Mouse (Mus musculus) CH12F3 (cell line): ENCODE measurements around the gene Tex45.

ENCODE experiments used
- in situ Hi-C: fragments of 300-500 bp; cut with MboI; formaldehyde crosslinking; loops from 2 replicates; pipeline ENCODE4 v1.14.3; 2020; ENCODE audit warnings: low sequenced_read_pairs

Tex45 gene

DNA sequence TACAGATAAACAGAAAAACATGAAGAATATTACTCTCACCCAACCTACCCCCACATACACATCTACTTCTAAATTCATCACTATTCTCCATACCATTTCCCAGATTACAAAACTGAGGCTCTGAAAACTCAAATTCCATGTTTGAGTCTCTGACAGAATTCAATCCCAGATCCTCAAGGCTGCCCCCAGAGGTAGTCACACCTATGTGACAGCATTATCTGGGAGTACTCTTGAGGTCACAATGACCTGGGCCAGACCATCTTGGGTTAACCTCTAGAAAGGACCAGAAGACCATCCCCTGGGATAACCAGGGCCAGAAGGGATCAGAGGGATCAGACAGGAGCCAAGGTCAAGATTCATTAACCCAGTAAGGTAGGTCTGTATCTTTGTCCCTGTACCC, at the start of gene Tex45:
TSS of gene Tex45 (plus strand) at position 301 of the 400 bp plus-strand sequence.
- in situ Hi-C loops: no loop called here

DNA sequence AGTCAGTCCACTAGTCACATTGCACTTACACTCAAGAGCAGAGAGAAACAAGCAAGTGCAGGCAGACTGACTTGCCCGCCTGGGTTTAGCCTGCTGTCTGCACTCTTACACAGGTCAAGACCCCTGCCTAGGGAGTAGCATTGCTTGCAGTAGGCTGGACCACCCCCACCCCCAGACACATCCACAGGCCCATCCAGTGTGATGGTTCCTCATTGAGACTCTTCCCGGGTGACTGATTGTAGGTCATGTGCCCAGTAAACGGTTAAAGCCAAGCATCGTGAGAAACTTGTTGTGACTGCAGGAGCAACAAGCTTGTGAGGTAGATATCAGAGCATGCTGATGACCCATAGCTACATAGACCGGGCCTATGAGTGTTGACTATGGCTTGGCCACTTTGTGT, 49.2 kb upstream of the Tex45 start:
- in situ Hi-C loops: no loop called here

DNA sequence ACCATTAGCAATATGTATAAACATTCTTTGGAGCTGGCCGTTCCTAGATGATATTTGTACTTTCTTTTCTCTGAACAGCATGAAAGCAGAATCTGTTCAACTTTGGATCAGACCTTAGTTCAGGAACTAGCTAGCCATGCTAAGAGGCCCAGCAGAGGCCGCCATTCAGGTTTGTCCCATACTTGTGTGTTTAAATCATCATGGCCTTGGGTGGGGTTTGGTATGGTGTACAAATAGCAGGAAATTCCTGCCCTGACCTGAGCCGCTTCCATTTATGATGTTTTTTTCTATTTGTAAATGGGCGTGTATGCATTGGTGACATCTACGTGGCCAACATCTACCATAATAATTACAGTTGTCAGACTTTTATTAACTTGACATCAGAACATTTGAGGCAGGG, 45.4 kb upstream of the Tex45 start:
- in situ Hi-C loops: no loop called here

DNA sequence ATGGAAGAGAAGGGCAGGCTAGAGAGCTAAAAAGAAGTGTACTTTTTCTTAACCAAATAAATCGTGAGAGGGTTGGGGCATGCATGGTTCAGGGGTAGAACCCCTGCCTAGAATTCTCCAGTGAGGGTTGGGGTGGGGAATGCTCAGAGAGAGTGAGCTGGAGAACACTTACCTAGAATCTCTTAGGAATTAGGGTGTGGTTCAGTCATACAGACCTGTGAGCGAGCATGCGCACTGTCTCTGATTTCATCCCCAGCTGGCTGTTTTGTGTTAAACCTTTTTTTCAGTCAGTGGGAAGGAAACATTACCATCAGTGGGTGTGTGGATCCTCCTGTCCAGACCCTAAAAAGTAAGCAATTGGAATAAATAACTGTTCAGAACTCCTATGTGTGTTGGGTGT, 44.5 kb upstream of the Tex45 start:
- in situ Hi-C loops: no loop called here

DNA sequence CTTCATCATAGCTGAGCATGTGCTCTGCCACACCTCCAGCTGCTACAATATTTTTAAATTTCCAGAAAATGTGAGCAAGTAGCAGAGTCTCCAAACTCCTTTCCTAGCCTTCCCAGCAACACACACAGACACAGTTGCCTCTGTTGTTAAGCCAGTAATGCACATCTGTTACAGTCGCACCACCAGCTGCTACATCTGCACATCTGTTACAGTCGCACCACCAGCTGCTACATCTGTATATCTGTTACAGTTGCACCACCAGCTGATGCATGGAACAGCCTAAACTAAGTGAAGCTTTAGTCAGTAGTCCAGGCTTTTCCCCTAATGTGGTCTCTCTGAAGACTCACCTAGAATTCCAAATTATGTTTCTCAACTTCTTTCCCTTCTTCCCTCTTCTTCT, 42.2 kb upstream of the Tex45 start:
- in situ Hi-C loops: no loop called here

DNA sequence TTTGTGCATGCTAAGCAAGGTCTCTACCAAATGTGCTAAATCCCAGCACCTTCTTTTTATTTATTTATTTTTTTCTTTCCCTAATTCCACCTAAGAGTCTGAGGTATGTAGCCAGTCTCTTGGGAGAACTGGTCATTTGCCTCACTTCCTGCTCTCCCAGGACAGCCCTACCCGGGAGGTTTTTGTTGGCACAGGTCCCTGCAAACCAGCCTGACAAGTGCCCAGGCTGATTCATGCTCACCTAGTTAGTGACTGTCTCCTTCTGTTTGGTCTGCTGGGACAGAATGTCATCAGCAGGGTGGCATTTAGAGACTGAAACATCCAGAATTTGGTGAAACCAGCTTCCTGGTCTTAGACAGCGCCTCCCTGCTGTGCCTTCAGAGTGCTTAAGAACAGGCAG, 40.7 kb upstream of the Tex45 start:
- in situ Hi-C loops: no loop called here

DNA sequence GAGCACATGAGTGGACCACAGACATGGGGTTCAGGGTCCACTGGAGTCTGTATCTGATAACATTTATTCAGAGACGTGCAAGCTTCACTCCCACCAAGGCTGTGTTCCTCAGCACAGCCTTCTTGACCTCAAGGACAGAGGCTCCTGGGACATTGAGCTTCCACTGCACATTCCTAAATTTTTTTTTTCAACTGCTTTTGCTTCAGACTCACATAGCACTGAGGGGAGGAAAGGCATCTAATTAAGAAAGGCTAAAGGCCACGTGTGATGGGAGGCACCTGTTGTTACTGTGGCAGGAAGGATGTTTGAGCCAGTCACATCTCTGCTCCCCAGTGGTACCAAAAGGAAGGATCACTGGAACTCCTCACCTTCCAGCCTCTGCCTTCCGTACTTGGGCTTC, 39.5 kb upstream of the Tex45 start:
- in situ Hi-C loops: no loop called here

DNA sequence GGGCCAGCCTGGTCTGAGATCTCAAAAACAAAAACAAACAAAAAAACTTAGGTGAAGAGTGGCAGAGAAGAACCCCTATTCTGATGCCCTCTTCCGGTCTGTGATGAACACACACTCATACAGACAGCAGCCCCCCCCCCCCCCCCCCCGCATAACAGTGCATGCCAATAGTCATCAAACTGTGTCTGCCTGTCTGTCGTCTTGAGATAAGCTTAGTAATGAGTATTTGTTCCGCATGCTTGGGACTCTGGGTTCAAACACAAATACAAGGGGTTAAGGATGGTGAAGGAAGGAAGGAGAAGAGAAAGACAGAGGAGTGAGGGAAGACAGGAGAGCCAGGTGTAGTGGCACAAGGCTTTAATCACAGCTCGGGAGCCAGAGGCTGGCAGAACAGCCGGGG, 34.2 kb upstream of the Tex45 start:
- in situ Hi-C loops: no loop called here

DNA sequence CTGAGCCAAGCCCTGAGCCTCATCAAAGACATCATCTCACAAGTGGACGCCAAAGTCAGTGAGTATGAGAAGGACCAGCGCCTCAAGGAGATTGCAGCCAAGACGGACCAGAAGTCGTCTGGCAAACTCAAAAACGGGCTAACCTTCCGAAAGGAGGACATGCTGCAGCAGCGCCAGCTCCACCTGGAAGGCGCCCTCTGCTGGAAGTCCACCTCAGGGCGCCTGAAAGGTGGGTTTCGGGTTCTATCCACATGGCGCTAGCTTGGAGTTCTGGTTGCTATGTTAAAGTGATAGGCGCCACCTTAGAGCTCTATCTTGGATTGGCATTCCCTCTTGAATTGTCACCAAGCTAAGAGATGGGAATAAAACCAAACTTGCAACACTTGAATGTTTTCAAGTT, 31.2 kb upstream of the Tex45 start:
- in situ Hi-C loops: no loop called here

DNA sequence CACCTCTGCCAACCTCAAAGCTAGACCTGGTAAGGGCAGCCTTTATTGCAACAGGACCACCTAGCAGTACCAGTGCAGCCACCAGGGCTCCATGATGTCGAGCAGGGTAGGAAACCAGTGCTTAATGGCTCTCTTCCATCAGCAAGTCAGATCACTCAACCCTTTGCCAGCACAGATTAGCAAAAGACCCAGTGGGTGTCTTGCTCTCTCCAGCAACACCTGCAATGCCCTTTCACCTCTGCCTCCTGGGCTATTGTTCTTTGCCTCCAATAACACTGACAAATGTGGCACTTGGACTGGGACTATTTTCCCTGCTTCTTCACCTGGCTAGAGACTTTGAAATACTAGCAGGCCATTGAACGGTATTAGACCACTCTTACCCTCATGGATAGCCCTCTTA, 21.4 kb upstream of the Tex45 start:
- in situ Hi-C loops: no loop called here

DNA sequence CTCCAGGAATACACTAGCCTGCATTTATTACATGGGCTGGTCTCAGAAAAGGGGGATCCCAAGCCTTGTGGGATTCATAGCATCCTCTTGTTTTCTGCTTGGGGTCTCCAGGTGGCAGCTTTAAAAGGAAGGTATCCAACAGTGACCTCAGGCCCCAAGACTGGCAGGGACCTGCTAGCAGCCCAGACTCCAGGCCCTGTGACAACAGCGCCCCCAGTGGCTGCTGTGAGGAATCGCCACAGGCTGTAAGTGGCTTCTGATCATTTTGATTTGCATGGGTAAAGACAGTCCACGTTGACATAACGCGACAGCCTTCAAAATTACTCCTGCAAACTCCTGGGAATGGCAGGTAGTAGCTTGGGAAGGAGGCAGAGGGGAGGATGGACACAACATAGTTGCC, 20.0 kb upstream of the Tex45 start:
- in situ Hi-C loops: no loop called here

DNA sequence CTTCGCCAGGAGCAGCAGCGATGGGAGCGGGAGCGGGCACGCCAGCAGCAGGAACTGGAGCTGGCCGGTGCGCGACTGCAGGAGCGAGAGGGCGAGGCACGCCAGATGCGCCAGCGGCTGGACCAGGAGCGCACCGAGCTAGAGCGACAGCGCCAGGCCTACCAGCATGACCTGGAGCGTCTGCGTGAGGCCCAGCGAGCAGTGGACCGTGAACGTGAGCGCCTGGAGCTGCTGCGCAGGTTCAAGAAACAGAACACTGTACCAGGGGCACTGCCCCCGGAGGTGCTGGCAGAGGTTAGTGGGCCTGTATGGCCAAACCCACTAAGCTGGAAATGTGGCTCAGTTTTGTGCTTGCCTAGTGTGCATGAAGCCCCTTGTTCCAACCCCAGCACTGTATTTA, 18.7 kb upstream of the Tex45 start:
- in situ Hi-C loops: no loop called here

DNA sequence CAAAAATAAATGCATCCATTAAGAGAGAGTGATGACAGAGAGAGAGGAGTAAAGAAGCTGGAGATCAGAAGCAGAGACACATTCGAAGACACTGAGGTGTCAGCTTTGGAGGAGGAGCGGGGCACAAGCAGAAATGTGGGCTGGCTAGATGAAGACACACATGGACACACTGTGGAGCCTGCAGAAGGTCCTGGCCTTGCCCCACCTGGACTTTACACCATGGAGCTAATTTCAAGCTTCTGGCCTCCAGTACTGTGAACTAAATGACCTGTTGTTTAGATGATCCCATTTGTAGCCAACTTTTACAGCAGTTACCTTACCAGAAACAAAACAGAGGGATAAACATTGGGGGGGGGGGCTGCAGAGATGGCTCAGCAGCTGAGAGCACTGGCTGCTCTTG, 7.4 kb upstream of the Tex45 start:
- in situ Hi-C loops: no loop called here

DNA sequence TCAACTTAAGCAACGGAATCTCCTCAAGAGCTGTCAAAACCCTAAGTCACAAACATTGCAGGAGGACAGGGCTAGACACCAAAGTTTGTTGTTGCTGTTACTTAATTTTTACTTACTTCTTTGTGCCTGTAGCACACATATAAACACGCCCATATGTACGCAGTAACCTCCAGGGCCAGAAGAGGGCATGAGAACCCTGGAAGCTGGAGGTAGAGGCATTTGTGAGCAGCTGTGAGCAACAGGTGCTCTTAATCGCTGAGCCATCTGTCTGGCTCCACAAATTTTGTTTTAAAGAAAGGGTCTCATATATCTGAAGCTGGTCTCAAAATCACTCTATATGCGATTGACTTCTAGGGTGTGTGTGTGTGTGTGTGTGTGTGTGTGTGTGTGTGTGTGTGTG, 6.4 kb upstream of the Tex45 start:
- in situ Hi-C loops: no loop called here

DNA sequence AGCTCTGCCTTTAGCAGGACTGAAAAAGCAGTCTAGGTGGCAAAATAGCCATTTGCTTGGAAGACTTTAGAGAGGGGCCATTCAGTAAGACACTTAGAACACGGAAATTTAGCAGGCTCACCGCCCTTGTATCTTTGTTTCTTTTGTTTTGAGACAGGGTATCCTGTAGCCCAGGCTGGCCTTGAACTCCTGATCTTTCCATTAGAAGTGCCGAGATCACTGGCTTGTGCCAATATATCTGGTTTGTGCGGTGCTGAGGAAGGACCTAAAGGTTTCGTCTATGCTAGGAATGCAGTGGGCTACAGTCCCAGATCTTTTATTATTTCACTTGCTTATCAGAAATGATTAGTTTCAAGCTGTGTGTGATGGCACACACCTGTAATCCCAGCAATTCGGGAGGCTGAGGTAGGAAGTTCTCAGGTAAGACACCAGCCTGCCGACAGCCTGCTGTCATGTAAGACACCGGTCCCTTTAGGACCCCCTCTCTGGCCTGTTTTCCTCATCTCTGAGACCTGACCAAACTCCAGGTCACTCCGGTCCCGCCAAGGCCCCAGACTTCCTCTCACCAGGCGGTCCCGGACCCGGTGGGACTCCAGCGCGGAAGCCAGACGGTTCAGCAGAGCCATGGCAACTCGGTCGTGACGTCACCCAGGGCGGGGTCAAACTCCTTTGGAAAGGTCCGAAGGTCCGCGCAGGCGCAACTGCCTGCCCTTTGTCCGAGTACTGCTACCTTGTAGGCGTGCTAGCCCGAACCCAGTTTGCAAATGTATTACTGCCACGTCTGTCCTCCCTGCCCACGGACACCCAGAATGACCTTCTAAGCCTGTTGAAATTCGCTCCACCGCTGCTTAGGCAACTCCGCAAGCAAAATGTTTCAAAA, 3.4 kb upstream of the Tex45 start, which contains the start of gene Pex11g:
TSS of gene Pex11g (minus strand) at position 675 of the 880 bp plus-strand sequence.
- in situ Hi-C loops: no loop called here

DNA sequence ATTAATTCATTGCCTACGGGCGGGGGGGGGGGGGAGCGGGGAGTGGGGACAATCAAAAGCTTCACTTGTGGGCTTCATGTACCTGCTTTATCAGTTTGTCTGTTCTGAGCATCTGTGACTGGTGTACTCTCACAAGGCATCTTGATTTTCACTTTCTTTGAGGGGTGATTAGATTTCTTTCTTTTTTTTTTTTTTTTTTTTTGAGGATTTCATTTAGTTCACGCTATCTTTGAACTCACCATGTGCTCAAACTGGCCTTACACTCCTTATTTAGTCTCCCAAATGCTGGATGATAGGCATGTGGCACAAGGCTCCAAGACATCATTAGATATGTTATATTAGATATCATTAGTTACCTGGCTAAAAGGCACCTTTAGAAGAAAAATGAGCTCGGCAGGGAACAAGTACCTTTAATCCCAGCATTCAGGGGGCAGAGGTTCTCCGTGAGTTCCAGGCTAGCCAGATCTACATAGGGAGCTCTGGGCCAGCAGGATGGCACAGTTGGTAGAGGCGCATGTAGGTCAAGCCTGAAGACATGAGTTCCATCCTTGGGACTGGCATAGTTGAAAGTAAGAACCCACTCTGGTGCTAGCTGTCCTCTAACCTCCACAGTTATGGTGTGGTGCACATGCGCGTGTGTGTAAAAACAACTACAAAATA, 2.6 kb upstream of the Tex45 start:
- in situ Hi-C loops: no loop called here

DNA sequence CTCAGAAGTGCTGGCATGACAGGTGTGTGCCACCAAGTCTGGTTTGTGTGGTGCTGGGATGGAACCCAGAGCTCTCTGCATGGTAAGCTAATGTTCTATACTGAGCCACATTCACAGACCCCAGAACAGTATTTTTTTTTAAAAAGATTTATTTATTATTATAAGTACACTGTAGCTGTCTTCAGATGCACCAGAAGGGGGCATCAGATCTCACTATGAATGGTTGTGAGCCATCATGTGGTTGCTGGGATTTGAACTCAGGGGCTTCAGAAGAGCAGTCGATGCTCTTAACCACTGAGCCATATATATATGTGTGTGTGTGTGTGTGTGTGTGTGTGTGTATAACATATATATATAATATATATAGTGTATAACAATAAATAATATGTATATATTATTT, 1.8 kb upstream of the Tex45 start:
- in situ Hi-C loops: no loop called here

DNA sequence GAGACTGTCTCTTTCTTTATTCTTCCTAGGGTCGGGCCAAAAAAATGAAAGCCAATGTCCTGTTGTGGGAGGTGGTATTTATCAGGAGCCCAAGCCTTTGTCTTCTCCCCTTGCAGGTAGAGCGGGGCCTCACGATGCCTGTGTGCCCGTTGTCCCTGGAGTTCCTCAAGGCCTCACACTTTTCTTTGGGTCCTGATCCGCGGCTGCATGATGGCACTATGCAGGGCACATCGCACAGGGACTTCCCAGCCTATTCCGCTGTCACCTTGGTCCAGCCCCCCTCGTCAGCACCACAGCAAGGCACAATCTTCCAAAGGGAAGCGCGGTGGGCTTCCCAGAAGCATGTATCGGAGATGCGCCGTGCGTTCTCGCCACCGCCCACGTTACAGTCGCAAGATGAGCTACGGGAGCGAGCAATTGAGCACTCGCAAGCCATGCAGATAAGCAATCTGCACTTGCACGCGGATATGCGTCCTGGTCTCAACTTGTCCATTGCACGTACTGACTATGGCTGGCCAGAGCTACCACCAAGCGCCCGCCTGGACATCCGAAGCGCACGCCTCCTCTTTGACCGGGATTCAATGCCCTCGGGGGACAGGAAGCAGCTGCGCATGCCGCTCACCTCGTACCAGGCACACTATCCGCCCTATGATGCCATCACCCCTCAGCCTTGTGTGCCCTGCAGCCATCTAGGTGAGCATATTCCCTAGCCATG, 5.2 kb downstream of the Tex45 start:
- in situ Hi-C loops: no loop called here

DNA sequence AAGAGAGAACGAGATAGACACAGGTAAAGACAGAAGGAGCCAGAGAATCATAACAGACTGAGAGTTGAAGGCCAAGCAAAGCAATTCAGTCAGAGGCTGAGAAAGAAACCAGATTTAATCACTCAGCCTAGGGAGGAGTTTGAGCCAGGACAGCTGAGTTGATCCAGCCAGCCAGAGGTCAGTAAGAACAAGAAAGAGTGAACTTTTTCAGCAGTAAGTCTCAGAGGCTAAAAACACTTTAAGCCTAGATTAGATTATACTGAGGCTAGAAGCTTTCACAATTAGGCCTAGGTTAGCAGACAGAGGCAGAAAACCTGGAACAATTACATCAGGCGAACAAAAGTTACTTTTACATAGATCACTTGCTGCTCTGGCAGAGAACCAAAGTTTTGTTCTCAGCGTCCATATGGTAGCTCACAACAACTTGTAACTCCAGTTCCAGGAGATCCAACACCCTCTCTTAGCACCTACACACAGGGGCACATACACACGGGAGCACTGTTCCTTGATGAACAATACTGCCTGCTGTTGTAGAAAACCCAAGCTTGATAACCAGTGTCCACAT, 9.6 kb downstream of the Tex45 start:
- in situ Hi-C loops: no loop called here

DNA sequence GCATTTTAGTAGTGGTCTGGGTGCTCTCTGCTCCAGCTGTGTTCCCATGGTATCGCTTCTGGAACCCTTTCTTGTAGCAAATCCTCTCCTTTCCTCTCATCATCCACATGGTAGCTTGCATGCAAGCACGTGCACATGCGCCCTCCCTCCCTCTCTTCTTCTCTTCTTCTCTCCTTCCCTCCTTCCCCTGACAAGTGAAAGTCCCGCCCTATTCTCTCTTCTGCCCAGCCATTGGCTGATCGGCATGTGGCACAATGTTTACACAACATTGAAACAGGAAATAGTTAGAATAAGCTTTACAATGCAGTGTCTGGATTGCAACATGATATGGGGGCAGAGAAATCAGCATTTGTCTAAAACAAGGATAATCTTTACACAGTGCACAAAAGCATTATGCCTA, 10.9 kb downstream of the Tex45 start:
- in situ Hi-C loops: no loop called here

DNA sequence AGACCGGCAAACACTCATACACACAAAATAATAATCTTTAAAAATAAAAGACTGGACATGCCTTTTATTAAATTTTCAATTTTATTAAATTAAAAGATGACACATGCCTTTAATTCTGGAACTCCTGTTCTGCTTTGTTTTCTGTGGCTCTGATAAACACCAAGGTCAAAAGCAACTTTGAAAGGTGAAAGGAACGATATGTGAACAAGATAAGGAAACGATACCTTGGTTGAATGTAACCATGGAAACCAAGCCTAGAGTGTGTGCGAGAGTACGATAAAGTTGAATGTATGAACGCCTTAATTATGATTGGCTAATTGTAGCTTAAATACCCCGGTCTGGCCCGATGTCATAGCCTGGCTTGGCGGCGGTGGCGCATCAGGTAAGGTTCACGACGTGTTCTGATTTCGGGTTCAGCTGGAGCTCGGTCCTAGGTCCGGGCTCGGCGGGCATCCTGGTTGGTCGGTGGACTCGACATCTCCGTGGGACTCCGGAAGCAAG, 11.6 kb downstream of the Tex45 start:
- in situ Hi-C loops: no loop called here
